Mouse (Mus musculus) gastrocnemius, postnatal 10 days (tissue): ENCODE data around the gene Pipox. TPM values are rescaled to one million over a fixed set of nuclear protein-coding genes. Genes with fewer than 3 reads are reported as not detected.

Source experiments
- DNase-seq: peaks from one replicate; pipeline ENCODE4 v3.0.0; 2021; ENCODE audit warnings: mixed read lengths
- total RNA-seq, 2 experiments: library from RNA; stranded (reverse); gene quantifications; 2 replicates each; pipeline ENCODE4 v1.2.3; 2021

The Pipox gene
- total RNA-seq, 2 experiments from 2014 or later = 0.52 to 1.1 TPM

DNA sequence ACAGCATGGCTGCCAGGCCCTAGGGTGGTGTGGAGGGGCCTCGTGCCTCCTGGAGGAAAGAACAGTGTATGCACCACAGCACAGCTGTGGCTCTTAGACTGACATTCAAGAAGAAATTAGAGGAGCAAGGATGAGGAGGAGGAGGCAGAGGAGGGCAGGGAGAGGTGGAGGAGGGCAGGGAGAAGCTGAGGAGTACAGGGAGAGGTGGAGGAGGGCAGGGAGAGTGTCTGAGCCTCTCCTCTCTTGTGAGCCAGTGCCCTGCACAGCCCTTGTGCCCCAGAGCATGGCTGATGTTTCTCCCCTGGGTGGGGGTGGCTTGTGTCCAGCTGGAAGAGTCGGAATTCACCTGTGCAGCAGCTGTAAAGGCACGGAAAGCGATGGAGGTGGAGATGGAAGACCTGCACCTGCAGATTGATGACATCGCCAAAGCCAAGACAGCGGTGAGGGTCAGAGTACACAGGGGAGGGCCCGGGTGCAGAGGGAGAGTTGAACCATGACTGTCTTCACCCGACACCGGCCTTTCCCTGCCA is 46.2 kb downstream of the Pipox start:
- DNase-seq = no peak

DNA sequence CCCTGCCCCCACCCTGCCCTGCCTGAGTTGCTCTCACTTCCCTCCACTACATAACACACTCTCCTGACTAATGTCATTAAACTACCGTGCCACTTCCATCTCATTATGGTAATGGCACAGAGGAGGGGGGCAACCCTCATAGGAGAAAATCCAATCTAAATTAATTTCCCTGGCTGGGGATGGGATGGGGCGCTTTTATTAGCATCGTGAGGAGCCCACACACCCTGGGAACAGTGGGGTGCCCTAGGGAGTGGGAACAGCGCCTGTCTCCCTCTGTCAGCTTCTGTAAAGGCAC is 50.0 kb downstream of the Pipox start:
- no peak for DNase-seq

DNA sequence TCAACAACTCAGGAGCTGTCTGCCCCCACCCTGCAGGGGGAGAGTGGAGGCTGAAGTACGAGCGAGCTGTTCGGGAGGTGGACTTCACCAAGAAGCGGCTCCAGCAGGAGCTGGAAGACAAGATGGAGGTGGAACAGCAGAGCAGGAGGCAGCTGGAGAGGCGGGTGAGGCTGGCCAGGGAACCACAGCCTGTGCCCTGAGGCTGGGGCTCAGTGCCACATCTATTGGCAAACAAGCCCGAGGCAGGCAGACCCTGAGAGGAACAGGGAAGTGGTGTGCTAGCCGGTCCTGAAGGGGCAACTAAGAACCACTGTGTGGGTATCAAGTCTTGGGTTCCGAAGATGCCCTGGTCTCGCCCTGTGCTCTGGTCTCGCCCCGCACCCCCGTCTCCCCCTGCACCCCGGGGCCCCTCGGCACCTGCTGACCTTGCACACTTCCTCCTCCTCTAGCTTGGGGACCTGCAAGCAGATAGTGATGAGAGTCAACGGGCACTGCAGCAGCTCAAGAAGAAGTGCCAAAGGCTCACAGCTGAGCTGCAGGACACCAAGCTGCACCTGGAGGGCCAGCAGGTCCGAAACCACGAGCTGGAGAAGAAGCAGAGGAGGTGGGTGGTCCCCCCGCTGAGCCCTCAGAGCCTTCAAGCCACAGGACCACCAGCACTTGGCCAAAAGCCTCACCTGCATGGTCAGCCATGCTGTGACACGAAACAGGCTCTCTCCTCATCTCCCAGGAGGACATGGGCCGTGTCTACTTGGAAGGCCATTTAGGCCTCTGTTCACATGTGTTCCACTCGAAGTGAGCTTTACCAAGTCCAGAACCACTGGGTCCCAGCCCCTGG is 50.6 kb downstream of the Pipox start:
- DNase-seq = no peak

DNA sequence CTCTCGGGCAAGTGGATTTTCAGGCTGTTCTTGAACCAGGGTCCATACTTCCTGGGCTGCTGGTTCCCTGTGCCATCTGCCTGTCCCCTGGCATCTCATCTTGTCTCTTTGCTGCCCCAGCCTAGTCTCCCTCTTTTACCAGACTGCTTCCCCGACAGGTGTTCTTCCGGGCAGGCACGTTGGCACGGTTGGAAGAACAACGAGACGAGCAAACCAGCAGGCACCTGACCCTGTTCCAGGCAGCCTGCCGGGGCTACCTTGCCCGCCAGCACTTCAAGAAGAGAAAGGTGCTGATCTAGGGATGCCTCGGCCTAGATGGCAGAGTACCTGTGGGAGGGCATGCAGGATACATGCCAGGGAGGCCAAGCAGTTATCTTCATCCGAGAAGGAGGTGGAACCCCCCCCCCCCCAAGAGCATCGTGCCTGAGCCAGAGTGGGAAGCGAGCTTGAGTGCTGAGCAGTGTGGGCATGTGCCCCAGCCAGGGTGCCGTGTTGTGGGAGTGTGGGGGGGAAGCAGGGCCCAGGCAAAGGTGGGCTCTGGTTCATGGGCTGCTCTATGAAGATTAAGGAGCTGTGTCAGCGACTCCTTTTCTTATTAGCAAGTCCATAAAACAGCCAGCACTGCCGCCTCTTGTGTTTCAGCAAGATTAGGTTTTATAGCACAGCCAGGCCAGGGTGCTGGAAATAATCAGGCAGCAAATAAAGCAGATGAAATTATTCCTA is 53.2 kb downstream of the Pipox start:
- DNase-seq = no peak

DNA sequence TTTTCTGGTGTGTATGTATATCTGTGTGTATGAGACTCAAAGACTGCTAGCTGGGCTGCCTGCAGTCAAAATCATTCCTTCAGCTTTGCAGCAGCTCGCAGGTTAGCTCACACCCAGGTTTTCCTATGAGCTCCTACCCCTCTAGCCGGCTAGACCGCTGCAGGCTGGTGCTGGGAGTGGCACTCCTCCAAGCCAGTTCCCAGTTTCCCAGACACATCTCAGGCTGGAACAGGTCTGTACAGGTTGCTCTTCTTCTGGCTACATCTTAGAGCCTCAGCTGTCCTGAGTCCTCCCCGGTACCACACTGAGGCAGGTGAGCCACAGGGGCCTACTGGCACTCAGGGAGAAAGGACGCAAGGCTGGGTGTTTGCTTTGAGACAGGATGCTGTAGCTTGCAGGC is 56.0 kb downstream of the Pipox start:
- no peak for DNase-seq

DNA sequence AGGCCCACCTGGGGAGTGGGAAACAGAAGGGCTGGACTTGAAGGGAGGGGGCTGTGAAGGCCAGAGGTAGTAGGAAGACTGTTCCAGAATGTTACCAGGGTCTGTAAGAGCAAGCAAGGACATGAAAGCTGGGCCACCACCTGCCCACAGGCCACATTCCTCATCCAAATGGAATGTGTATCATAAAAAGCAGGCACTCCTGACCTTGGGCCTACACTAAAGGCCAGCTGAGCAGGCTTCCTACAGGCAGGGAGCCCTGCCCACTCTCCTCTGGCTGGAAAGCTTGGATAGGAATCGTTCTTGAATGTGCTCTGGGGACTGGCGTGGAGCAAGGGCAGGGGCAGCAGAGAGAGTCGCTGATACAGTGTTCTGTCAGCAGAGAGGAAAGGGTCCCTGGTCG is 57.1 kb downstream of the Pipox start:
- no peak for DNase-seq

DNA sequence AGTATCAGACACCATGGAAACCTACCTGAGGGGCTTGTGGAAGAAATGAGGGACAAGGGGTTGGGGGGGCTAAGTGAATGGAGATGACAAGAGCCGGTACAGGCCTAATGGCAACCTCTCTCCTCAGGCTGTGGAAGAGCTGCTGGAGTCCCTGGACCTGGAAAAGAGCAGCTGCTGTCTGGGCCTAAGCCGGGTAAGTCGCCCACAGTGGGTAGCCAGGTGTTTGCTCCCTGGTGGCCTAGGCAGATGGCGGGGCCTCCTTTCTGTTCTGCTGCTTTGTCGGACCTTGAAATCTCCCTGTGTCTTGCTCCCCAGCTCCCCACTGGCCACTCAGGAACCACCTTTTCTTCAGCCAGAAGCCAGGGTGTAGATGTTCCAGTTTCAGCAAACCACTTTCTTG is 57.6 kb downstream of the Pipox start:
- DNase-seq = no peak

DNA sequence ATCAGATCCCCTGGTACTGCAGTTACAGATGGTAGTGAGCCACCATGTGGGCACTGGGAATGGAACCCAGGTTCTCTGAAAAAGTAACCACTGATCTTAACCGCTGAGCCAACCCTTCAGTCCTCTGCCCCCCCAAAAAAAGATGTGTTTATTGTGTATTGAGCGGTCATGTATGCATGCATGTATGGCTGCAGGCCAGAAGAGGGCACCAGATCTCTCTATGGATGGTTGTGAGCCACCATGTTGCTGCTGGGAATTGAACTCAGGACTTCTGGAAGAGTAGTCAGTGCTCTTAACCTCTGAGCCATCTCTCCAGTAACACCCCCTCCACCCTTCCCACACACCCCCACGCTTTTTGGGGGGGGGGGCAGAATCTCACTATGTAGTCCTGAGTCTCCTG is 58.8 kb downstream of the Pipox start:
- no peak for DNase-seq

DNA sequence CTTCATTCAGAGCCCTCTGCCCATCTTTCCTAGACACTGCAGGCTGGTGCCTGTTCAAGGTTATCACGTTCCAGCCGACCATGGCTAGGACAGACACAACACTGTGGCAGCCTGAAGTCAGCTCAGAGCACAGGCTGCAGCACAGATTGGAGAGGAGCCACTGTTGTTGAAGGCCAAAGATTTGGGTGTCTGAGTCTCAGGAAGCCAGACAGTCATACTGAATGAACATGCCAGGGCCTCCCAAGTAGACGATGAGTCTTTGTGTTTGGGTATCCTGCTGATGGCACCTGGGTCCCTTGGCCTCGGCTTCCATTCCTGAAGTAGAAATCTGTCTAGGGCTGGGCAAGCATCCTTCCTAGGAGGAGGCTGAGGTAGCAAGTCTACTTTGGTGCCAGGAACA is 61.4 kb downstream of the Pipox start:
- DNase-seq = no peak

DNA sequence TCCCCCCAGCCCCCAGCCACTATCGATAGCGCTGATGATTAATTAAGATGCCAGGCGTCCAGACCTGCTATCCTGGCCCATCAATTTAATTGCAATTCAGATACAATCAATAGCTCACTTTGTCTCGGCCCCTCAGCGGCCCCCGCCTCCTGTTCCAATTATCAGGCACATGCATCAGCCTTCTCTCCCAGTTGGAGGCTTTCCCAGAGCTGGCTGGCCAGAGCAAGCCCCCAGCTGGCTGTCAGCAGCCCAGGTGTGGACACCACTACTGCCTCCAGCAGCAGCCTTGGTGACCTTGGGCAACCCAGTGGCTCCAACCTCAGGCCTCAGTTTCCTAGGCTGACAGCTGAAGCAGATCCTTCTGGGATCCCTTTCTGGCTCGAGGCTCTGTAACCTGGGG is 63.0 kb downstream of the Pipox start:
- no peak for DNase-seq

Other genes with a start within 250 kb of the Pipox start
- 10 to 100 TPM; 43.0 to 57.7 TPM for gene Nufip2, start 207.9 kb downstream of the Pipox start, total RNA-seq
- gene Cryba1, start 168.8 kb downstream of the Pipox start, total RNA-seq = not detected
- gene Myo18a, start 130.8 kb downstream of the Pipox start, total RNA-seq = 100 to 1,000 TPM; 300 to 302 TPM
- not detected for gene Gm10277, start 106.3 kb downstream of the Pipox start, total RNA-seq
- under 1 TPM; 0.54 to 0.70 TPM for gene Sez6, start 36.7 kb upstream of the Pipox start, total RNA-seq
- 10 to 100 TPM; 19.7 to 35.4 TPM for gene Phf12, start 88.7 kb upstream of the Pipox start, total RNA-seq
- 1 to 10 TPM; 3.0 to 4.3 TPM for gene Dhrs13, start 138.2 kb upstream of the Pipox start, total RNA-seq
- 10 to 100 TPM; 68.3 to 68.5 TPM for gene Flot2, start 143.8 kb upstream of the Pipox start, total RNA-seq
- gene Eral1, start 186.3 kb upstream of the Pipox start, total RNA-seq = 10 to 100 TPM; 17.8 to 21.6 TPM
- 1 to 10 TPM; 7.8 to 9.8 TPM for gene Fam222b, start 200.6 kb upstream of the Pipox start, total RNA-seq